Mouse (Mus musculus) telencephalon, adult 2 months (tissue): Measurements from ENCODE around the gene Cstf1.

ENCODE experiments used
- DNase-seq: peaks from one replicate; pipeline ENCODE4 v3.0.0-alpha.2; 2011; ENCODE audit warnings: low read depth, low spot score

Gene Cstf1

GRCm38 (mm10) chr2:172376551-172376950, 6.1 kb downstream of the Cstf1 start:
- no peak for DNase-seq

GRCm38 (mm10) chr2:172376999-172377515, 6.6 kb downstream of the Cstf1 start:
- DNase-seq = no peak

GRCm38 (mm10) chr2:172378332-172378731, 7.9 kb downstream of the Cstf1 start:
- no peak for DNase-seq

DNA sequence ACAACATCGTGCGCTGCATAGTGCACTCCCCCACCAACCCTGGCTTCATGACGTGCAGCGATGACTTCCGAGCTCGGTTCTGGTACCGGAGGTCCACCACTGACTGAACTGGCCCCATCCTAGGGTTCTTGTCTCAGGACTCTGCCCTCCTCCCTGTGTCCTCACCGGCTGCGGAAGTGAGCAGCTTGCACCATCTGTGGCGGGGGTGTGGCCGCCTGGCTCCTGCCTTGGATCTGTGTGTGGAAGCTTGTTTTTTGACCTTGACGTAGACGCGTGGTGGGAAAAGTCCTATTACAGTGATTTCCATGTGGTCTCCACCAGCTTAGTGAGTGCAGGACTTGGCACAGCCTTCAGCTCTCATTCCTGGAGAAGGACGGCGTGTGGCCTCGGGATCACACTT, 10.0 kb downstream of the Cstf1 start:
- no peak for DNase-seq

- no peak for DNase-seq
These were observed 10.9 kb downstream of the Cstf1 start for GRCm38 (mm10) chr2:172381341-172381740.

GRCm38 (mm10) chr2:172381898-172382297, 11.4 kb downstream of the Cstf1 start:
- DNase-seq = no peak

DNA sequence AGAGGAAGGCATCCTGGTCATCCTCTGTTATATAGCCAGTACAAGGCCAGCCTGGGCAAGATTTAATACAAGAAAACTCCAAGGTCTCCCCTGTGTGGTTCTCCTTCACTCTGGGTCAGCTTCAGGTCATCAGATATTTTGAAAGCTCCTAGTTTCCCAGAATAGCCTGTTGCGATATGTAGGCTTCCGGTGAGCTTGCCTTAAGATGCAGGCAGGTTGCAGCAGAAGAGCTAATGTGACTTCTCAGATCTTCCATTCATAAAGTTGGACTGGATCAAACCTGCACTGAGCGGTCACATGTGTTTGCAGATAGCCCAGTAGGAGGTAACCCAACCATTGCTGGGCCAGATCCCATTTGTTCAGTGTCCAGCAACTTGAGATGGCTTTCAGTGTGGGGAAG, 14.2 kb downstream of the Cstf1 start:
- no peak for DNase-seq

DNA sequence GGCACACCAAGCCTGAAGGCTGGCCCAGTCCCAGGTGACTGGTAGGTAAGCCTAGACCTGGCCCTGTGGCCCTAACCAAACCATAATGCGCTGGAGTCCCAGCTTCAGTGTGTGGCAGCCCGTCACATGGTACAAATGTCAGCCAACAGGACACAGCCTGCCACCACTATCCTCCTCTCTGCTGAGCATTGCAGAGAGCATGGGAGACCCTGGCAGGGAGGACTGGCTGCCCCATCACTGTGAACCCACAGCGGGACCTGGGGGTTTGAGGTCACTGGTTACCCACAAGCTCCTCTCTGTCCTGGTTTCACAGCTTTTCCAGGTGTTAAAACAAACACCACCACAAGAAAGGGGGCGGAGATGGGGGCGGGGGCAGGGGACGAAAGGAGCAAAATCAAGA, 19.9 kb downstream of the Cstf1 start:
- DNase-seq = no peak

GRCm38 (mm10) chr2:172392041-172392521, 21.6 kb downstream of the Cstf1 start:
- DNase-seq = peak; percentile 85

- no peak for DNase-seq
These were observed 23.0 kb downstream of the Cstf1 start, which contains the start of gene Cass4 for GRCm38 (mm10) chr2:172393391-172394051. TSS of gene Cass4 (plus strand) at chr2:172393794.

- no peak for DNase-seq
These were observed 23.5 kb downstream of the Cstf1 start for GRCm38 (mm10) chr2:172394052-172394392.

- DNase-seq = no peak
These were observed 24.2 kb downstream of the Cstf1 start for GRCm38 (mm10) chr2:172394671-172395070.

DNA sequence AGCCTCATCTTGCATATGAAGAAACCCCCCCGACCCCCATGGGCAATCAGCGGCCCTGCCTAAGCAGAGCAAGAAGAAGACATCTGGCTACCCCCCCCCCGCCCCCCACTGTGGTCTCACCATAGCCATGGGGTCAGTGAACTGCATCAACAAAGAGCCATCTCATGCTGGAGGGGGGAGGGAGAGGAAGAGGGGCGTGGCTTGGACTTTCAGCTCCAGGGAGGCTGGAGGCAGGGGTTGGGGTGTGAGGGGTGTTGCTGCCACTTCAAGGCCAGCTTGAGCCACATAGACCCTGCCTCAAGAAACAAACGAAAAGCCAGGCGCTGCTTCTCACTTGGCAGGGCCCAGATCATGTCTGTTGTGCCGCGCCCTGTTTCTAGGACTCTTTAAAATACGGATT, 25.5 kb downstream of the Cstf1 start:
- DNase-seq = no peak

GRCm38 (mm10) chr2:172399901-172400300, 29.4 kb downstream of the Cstf1 start:
- DNase-seq = no peak

GRCm38 (mm10) chr2:172401116-172401825, 30.8 kb downstream of the Cstf1 start:
- DNase-seq = no peak

- DNase-seq = no peak
These were observed 33.8 kb downstream of the Cstf1 start for GRCm38 (mm10) chr2:172404239-172404638.

- DNase-seq = no peak
These were observed 34.5 kb downstream of the Cstf1 start for GRCm38 (mm10) chr2:172405011-172405410.

DNA sequence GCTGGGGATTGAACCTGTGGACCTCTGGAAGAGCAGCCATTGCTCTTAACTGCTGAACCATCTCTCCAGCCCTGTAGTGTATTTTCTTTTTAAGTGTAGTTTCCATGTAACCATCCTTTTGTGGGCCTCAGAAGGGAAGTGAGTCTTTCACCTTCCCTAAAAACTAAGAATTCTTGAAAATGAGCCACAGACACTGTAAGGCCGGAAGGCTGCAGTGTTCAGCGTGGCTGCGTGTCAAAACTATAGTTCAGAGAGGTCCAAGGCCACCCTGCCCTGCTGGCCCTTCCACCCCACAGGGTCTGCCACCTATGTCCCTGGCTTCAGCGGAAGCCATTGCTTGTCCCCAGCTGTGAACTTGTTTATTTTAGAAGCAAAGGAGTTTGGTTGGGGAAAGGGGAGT, 35.7 kb downstream of the Cstf1 start:
- DNase-seq = no peak

GRCm38 (mm10) chr2:172407499-172407898, 37.0 kb downstream of the Cstf1 start:
- no peak for DNase-seq

DNA sequence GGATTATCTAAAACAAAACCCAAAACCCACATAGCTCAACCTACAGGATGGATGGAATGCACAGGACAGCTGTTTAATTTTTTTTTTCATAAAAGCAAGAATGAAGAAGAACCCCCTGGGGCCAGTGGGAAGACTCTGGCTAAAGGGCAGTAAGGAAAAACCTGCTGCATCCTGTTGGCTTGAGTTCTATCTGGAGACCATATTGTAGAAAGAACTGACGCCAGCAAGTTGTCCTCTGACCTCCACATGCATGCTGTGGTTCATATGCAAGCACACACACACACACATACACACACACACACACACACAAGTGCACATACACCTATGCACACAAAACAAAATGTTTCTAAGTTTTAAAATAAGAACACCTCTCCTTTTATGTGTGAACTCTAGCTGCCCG, 40.2 kb downstream of the Cstf1 start:
- DNase-seq = no peak

GRCm38 (mm10) chr2:172411091-172411490, 40.6 kb downstream of the Cstf1 start:
- no peak for DNase-seq

- DNase-seq = no peak
These were observed 42.0 kb downstream of the Cstf1 start for GRCm38 (mm10) chr2:172412454-172412853.

DNA sequence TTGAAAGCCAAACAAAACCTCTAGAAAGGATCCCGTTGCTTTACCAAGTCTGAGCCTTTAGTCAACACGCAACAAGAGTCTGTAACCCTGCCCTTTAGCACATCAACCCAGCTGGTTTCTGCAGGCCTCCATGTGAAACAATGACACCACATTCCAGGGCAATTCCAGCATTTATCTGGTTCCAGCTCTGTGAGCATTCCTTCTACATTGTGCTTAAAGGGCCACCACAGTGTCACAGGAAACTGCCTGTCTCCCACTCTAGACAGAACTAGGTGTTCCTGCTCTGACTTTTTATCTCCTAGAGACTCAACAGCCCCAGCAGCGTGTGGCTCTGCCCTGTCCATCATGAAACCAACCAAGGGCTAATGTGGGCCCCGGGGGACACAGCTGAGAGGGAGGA, 42.8 kb downstream of the Cstf1 start:
- no peak for DNase-seq
